Mouse (Mus musculus) CH12.LX (cell line): ENCODE data around the gene Kcnip4. TPM values are rescaled to one million over a fixed set of nuclear protein-coding genes. Genes with fewer than 3 reads are reported as not detected.

Experiments used
- DNase-seq: peaks from one replicate; pipeline ENCODE4 v3.0.0-alpha.2; 2013; ENCODE audit errors: extremely low read depth
- H3K27ac ChIP-seq: 2 replicates; pipeline ENCODE4 v1.5.1; 2012; ENCODE audit warnings: low read depth, mild to moderate bottlenecking, control low read depth, moderate library complexity; ENCODE audit not compliant: insufficient read depth
- H3K27me3 ChIP-seq: replicated peaks from 2 replicates; pipeline ENCODE3; 2012; ENCODE audit warnings: inconsistent platforms
- H3K36me3 ChIP-seq, 2 experiments: replicated peaks in 1 of 2; 2 replicates each; pipeline versions ENCODE3 to v1.6.1; 2012; ENCODE audit warnings: inconsistent platforms in 1 of 2, low read length in 1 of 2, mild to moderate bottlenecking in 1 of 2, mixed read lengths in 1 of 2, moderate library complexity in 1 of 2; ENCODE audit not compliant: control insufficient read depth in 1 of 2, insufficient read depth in 1 of 2
- H3K4me1 ChIP-seq, 2 experiments: 2 replicates each; pipeline ENCODE4 v1.6.1; 2012; ENCODE audit warnings: inconsistent platforms in 1 of 2, moderate library complexity in 1 of 2; ENCODE audit not compliant: insufficient read depth in 2 of 2, control insufficient read depth in 1 of 2
- H3K4me2 ChIP-seq: 2 replicates; pipeline ENCODE4 v1.6.1; 2012; ENCODE audit warnings: low read depth, mild to moderate bottlenecking, control low read depth; ENCODE audit not compliant: poor library complexity, insufficient read depth, severe bottlenecking
- H3K4me3 ChIP-seq, 3 experiments: fragments of 150-350 bp in 1 of 3; sonication (generic) in 1 of 3; replicated peaks in 1 of 3; 2 replicates each; pipeline versions ENCODE3 to v1.5.1; 2011 to 2012; ENCODE audit warnings: low read depth in 2 of 3, low read length in 2 of 3, mild to moderate bottlenecking in 2 of 3, moderate library complexity in 2 of 3, control low read depth in 1 of 3, improper control_type of control experiment in 1 of 3, inconsistent platforms in 1 of 3, mixed read lengths in 1 of 3; ENCODE audit not compliant: poor library complexity in 1 of 3
- H3K79me2 ChIP-seq: replicated peaks from 2 replicates; pipeline ENCODE4 v1.6.1; 2012; ENCODE audit warnings: mild to moderate bottlenecking, moderate library complexity; ENCODE audit not compliant: control insufficient read depth, poor library complexity, insufficient read depth, severe bottlenecking; ENCODE audit errors: extremely low read depth
- H3K9ac ChIP-seq: 2 replicates; pipeline ENCODE4 v1.6.1; 2012; ENCODE audit warnings: low read depth, mild to moderate bottlenecking, control low read depth, moderate library complexity; ENCODE audit not compliant: insufficient read depth
- H3K9me3 ChIP-seq: replicated peaks from 2 replicates; pipeline ENCODE3; 2012; ENCODE audit warnings: low read length, inconsistent platforms, mixed read lengths
- BHLHE40 ChIP-seq: IDR thresholded peaks from 2 replicates; pipeline ENCODE4 v1.6.1; 2011; ENCODE audit warnings: mild to moderate bottlenecking, low read depth, low read length, improper control_type of control experiment
- CHD1 ChIP-seq: IDR thresholded peaks from 2 replicates; pipeline ENCODE4 v1.6.1; 2012; ENCODE audit warnings: low read depth, low read length, improper control_type of control experiment, inconsistent platforms
- EP300 ChIP-seq: IDR thresholded peaks from 2 replicates; pipeline ENCODE4 v1.6.1; 2011; ENCODE audit warnings: low read length, improper control_type of control experiment
- ETS1 ChIP-seq: conservative IDR thresholded peaks from 2 replicates; pipeline ENCODE4 v1.6.1; 2012; ENCODE audit warnings: low read depth, mild to moderate bottlenecking, inconsistent platforms, low read length, improper control_type of control experiment, moderate library complexity
- HCFC1 ChIP-seq: IDR thresholded peaks from 2 replicates; pipeline ENCODE4 v1.6.1; 2012; ENCODE audit warnings: low read depth, mild to moderate bottlenecking, inconsistent platforms, low read length, improper control_type of control experiment
- IRF4 ChIP-seq: IDR thresholded peaks from 2 replicates; pipeline ENCODE4 v1.6.1; 2014; ENCODE audit warnings: low read depth, mild to moderate bottlenecking, inconsistent platforms, low read length, improper control_type of control experiment
- JUN ChIP-seq: IDR thresholded peaks from 2 replicates; pipeline ENCODE4 v1.6.1; 2011; ENCODE audit warnings: low read depth, mild to moderate bottlenecking, low read length, improper control_type of control experiment, moderate library complexity; ENCODE audit not compliant: insufficient read depth
- KAT2A ChIP-seq: IDR thresholded peaks from 2 replicates; pipeline ENCODE4 v1.6.1; 2012; ENCODE audit warnings: low read length, improper control_type of control experiment, inconsistent platforms; ENCODE audit not compliant: insufficient replicate concordance
- MAFK ChIP-seq: IDR thresholded peaks from 2 replicates; pipeline ENCODE4 v1.6.1; 2011; ENCODE audit warnings: low read length, improper control_type of control experiment; ENCODE audit not compliant: insufficient replicate concordance
- MAZ ChIP-seq: IDR thresholded peaks from 2 replicates; pipeline ENCODE4 v1.6.1; 2012; ENCODE audit warnings: low read depth, mild to moderate bottlenecking, inconsistent platforms, low read length, improper control_type of control experiment, moderate library complexity
- MEF2A ChIP-seq: IDR thresholded peaks from 2 replicates; pipeline ENCODE4 v1.6.1; 2014; ENCODE audit warnings: low read depth, mild to moderate bottlenecking, inconsistent platforms, low read length, improper control_type of control experiment, borderline replicate concordance
- MXI1 ChIP-seq: IDR thresholded peaks from 2 replicates; pipeline ENCODE4 v1.6.1; 2011; ENCODE audit warnings: mild to moderate bottlenecking, low read depth, low read length, improper control_type of control experiment
- MYC ChIP-seq: IDR thresholded peaks from 2 replicates; pipeline ENCODE4 v1.6.1; 2011; ENCODE audit warnings: low read depth, mild to moderate bottlenecking, improper control_type of control experiment, low read length
- NRF1 ChIP-seq: IDR thresholded peaks from 2 replicates; pipeline ENCODE4 v1.6.1; 2014; ENCODE audit warnings: low read depth, mild to moderate bottlenecking, inconsistent platforms, low read length, improper control_type of control experiment, moderate library complexity
- RAD21 ChIP-seq: IDR thresholded peaks from 2 replicates; pipeline ENCODE4 v1.6.1; 2011; ENCODE audit warnings: low read depth, mild to moderate bottlenecking, low read length, improper control_type of control experiment, moderate library complexity
- TCF12 ChIP-seq: IDR thresholded peaks from 2 replicates; pipeline ENCODE4 v1.6.1; 2014; ENCODE audit warnings: low read depth, mild to moderate bottlenecking, inconsistent platforms, low read length, improper control_type of control experiment
- UBTF ChIP-seq: IDR thresholded peaks from 2 replicates; pipeline ENCODE4 v1.6.1; 2012; ENCODE audit warnings: low read depth, mild to moderate bottlenecking, inconsistent platforms, low read length, improper control_type of control experiment, moderate library complexity
- ZKSCAN1 ChIP-seq: IDR thresholded peaks from 2 replicates; pipeline ENCODE4 v1.6.1; 2012; ENCODE audit warnings: low read depth, inconsistent platforms, low read length, improper control_type of control experiment, borderline replicate concordance
- ZNF384 ChIP-seq: IDR thresholded peaks from 2 replicates; pipeline ENCODE4 v1.6.1; 2012; ENCODE audit warnings: low read depth, low read length, improper control_type of control experiment, inconsistent platforms
- dilution Hi-C: fragments of 300-500 bp; cut with MboI; formaldehyde crosslinking; loops from 2 replicates; pipeline ENCODE4 v1.14.3; 2020; ENCODE audit warnings: low sequenced_read_pairs; ENCODE audit not compliant: extremely low pct_unique_long_range_greater_than_20kb, extremely low pct_ligation_motif_present
- in situ Hi-C: fragments of 300-500 bp; cut with MboI; formaldehyde crosslinking; loops from 3 replicates; pipeline ENCODE4 v1.14.3; 2019; ENCODE audit warnings: low sequenced_read_pairs, low pct_ligation_motif_present, low pct_unique_long_range_greater_than_20kb, mixed read lengths
- polyA plus RNA-seq: library from polyadenylated mRNA; unstranded; fragments of >175 nt; gene quantifications from 2 replicates; pipeline ENCODE4 v1.2.1, GENCODE M21; 2012; ENCODE audit warnings: low read depth; ENCODE audit not compliant: insufficient read length
- total RNA-seq, 2 experiments: library from RNA; depleted of rRNA; stranded (reverse); fragments of 300-350 nt in 1 of 2; fragments of >200 nt in 1 of 2; gene quantifications; 2 replicates each; pipeline ENCODE4 v1.2.3; 2012 to 2014

The Kcnip4 gene
- total and polyA plus RNA-seq, 3 experiments, result 0.80 TPM; not detected in 2

GRCm38 (mm10) chr5:48840971-48841370 lies 683.7 kb downstream of the Kcnip4 start:
- no peak overlapping the region for H3K27ac ChIP-seq
- peaks cover 9% of the 10 kb centered on the region for H3K9me3 ChIP-seq
- dilution Hi-C loops, result no loop called here

DNA sequence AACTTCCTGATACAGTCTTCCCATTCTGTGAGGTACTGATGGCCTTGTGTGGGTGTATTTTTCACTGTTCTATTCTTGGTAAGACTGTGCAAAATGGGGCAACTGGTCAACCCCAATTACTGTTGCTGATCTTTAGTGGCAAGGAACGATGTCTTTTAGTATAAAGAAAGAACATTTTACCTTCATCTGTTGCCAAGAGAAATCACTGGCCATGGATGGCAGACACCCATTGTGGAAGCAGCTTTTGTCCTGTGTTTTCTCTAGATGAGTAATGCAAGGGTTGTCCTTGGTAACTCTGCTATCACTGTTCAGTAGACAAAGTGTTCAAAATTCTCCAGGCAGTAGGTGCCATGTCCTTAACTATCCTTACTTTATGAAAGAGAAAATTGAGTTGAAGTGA lies 729.2 kb downstream of the Kcnip4 start:
- H3K36me3 ChIP-seq, result no peaks in the 10 kb centered on the region
- DNase-seq, result no peak
- H3K27me3 ChIP-seq, result no peaks in the 10 kb centered on the region
- H3K4me1 ChIP-seq, result no peaks in the 10 kb centered on the region
- peaks cover 6% of the 10 kb centered on the region for H3K9me3 ChIP-seq
- dilution Hi-C loops (no loop called here), in situ Hi-C loops (no loop called here)
- no peak overlapping the region for H3K9ac ChIP-seq
- H3K79me2 ChIP-seq, result no peaks in the 10 kb centered on the region
- no peak overlapping the region for H3K4me2 ChIP-seq
- TF ChIP-seq EP300, result no peak
- TF ChIP-seq MEF2A, result no peak
- TF ChIP-seq ZNF384, result no peak
- no peak for TF ChIP-seq UBTF
- TF ChIP-seq KAT2A, result no peak
- no peak for TF ChIP-seq ZKSCAN1
- TF ChIP-seq ETS1, result no peak
- no peak for TF ChIP-seq NRF1
- no peak for TF ChIP-seq MXI1
- TF ChIP-seq HCFC1, result no peak
- TF ChIP-seq RAD21, result no peak
- TF ChIP-seq JUN, result no peak
- no peak for TF ChIP-seq MAFK
- no peak for TF ChIP-seq CHD1
- TF ChIP-seq IRF4, result no peak
- H3K27ac ChIP-seq, result no peak overlapping the region
- no peak overlapping the region for H3K4me3 ChIP-seq

More at GRCm38 (mm10) chr5:48840971-48841370, 683.7 kb downstream of the Kcnip4 start:
- Histone ChIP-seq H3K36me3 (no peaks in the 10 kb centered on the region), H3K27me3 (no peaks in the 10 kb centered on the region), H3K9ac (no peak overlapping the region), H3K4me2 (no peak overlapping the region), H3K79me2 (no peaks in the 10 kb centered on the region), H3K4me1 (no peaks in the 10 kb centered on the region), H3K4me3 (no peak overlapping the region)
- no peak for TF ChIP-seq MYC
- no peak for TF ChIP-seq IRF4
- TF ChIP-seq ZNF384, result no peak
- no peak for TF ChIP-seq BHLHE40
- no peak for TF ChIP-seq TCF12
- no peak for TF ChIP-seq RAD21
- TF ChIP-seq MEF2A, result no peak
- TF ChIP-seq MAZ, result no peak
- no peak for TF ChIP-seq EP300
- DNase-seq, result no peak
- in situ Hi-C loops, result no loop called here
